Mouse (Mus musculus) bone marrow macrophage, adult 2 months (primary cell): ENCODE results near the gene Nudt1. TPM values are rescaled to one million over a fixed set of nuclear protein-coding genes. Genes with fewer than 3 reads are reported as not detected.

ENCODE experiments used
- H3K27ac ChIP-seq: 2 replicates; pipeline ENCODE4 v1.5.1; 2012; ENCODE audit warnings: low read depth, low read length; ENCODE audit not compliant: insufficient read depth
- H3K4me1 ChIP-seq: 2 replicates; pipeline ENCODE4 v1.6.1; 2012; ENCODE audit warnings: low read length; ENCODE audit not compliant: control insufficient read depth, insufficient read depth
- H3K4me3 ChIP-seq: 2 replicates; pipeline ENCODE4 v1.5.1; 2012; ENCODE audit warnings: mild to moderate bottlenecking, low read length, moderate library complexity; ENCODE audit not compliant: insufficient read depth
- CTCF ChIP-seq: IDR thresholded peaks from 2 replicates; pipeline ENCODE4 v1.5.1; 2012; ENCODE audit warnings: low read depth, mild to moderate bottlenecking, low read length, moderate library complexity
- POLR2A ChIP-seq: IDR thresholded peaks from 2 replicates; pipeline ENCODE4 v1.6.1; 2012; ENCODE audit warnings: mild to moderate bottlenecking, low read depth, low read length, borderline replicate concordance
- polyA plus RNA-seq: library from polyadenylated mRNA; stranded (reverse); fragments of >200 nt; gene quantifications from 2 replicates; pipeline ENCODE4 v1.2.4, GENCODE M21; 2012; ENCODE audit not compliant: missing spikeins, insufficient read depth, insufficient read length

The Nudt1 gene
- polyA plus RNA-seq, 1 experiment: 12.9 TPM

GRCm38 (mm10) chr5:140378121-140378853, 56.8 kb downstream of the Nudt1 start:
- Histone ChIP-seq H3K4me1 (peaks cover 59% of the 10 kb centered on the region), H3K4me3 (no peak overlapping the region), H3K27ac (peak overlapping the region; percentile 39)
- TF ChIP-seq CTCF: no peak
- TF ChIP-seq POLR2A: no peak

GRCm38 (mm10) chr5:140379299-140379698, 57.8 kb downstream of the Nudt1 start:
- Histone ChIP-seq H3K4me3 (peak overlapping the region; percentile 17; the same call in 1 of the 2 replicates), H3K27ac (peak overlapping the region; percentile 83)
- TF ChIP-seq POLR2A (no peak), CTCF (no peak)

GRCm38 (mm10) chr5:140381156-140381555, 59.7 kb downstream of the Nudt1 start:
- Histone ChIP-seq H3K4me3 (no peak overlapping the region), H3K27ac (peak overlapping the region; percentile 54), H3K4me1 (peaks cover 67% of the 10 kb centered on the region)
- TF ChIP-seq POLR2A: no peak
- TF ChIP-seq CTCF: no peak

More at GRCm38 (mm10) chr5:140379299-140379698, 57.8 kb downstream of the Nudt1 start:
- H3K4me1 ChIP-seq: peaks cover 62% of the 10 kb centered on the region

- Histone ChIP-seq H3K4me1 (peaks cover 74% of the 10 kb centered on the region), H3K4me3 (peak overlapping the region; percentile 11; the same call in 1 of the 2 replicates), H3K27ac (peak overlapping the region; percentile 54)
- TF ChIP-seq CTCF: no peak
- no peak for TF ChIP-seq POLR2A
Observed at GRCm38 (mm10) chr5:140382688-140383087, 61.2 kb downstream of the Nudt1 start.

- H3K4me1 ChIP-seq: peaks cover 65% of the 10 kb centered on the region
- no peak overlapping the region for H3K4me3 ChIP-seq
- TF ChIP-seq POLR2A (no peak), CTCF (no peak)
- H3K27ac ChIP-seq: no peak overlapping the region; the same call in 1 of the 2 replicates
Observed at GRCm38 (mm10) chr5:140383559-140383958, 62.1 kb downstream of the Nudt1 start.

GRCm38 (mm10) chr5:140384462-140384861, 63.0 kb downstream of the Nudt1 start:
- Histone ChIP-seq H3K27ac (no peak overlapping the region), H3K4me1 (peaks cover 62% of the 10 kb centered on the region), H3K4me3 (no peak overlapping the region)
- TF ChIP-seq POLR2A (no peak), CTCF (no peak)

- H3K4me3 ChIP-seq: peak overlapping the region; percentile 91
- TF ChIP-seq POLR2A: no peak
- TF ChIP-seq CTCF: no peak
Observed at GRCm38 (mm10) chr5:140387236-140387635, 65.8 kb downstream of the Nudt1 start.

More at GRCm38 (mm10) chr5:140387236-140387635, 65.8 kb downstream of the Nudt1 start:
- peaks cover 65% of the 10 kb centered on the region for H3K4me1 ChIP-seq
- H3K27ac ChIP-seq: no peak overlapping the region

Other genes with a start within 250 kb of the Nudt1 start
- gene Mad1l1, start 104 bp upstream of the Nudt1 start, polyA plus RNA-seq: 16.5 and 18.0 TPM in 2 replicates
- 6.5 and 8.6 TPM in 2 replicates for gene Mrm2, start 10.2 kb downstream of the Nudt1 start, polyA plus RNA-seq
- 131 and 136 TPM in 2 replicates for gene Snx8, start 67.6 kb downstream of the Nudt1 start, polyA plus RNA-seq
- 80.1 and 87.0 TPM in 2 replicates for gene Eif3b, start 97.7 kb downstream of the Nudt1 start, polyA plus RNA-seq
- not detected in 2 replicates for gene Gm4869, start 124.0 kb downstream of the Nudt1 start, polyA plus RNA-seq
- 48.9 and 51.3 TPM in 2 replicates for gene Chst12, start 183.9 kb downstream of the Nudt1 start, polyA plus RNA-seq
- gene Grifin, start 243.4 kb downstream of the Nudt1 start, polyA plus RNA-seq: not detected in 2 replicates